Mouse (Mus musculus) liver, postnatal 0 days (tissue): ENCODE measurements around the gene Mef2d. TPM values are rescaled to one million over a fixed set of nuclear protein-coding genes. Genes with fewer than 3 reads are reported as not detected.

Experiments
- ATAC-seq: fragments of 200-750 bp; cut with Nextera tagmentation; 2 replicates; pipeline ENCODE4 v1.8.0; 2017; ENCODE audit warnings: mild to moderate bottlenecking, moderate library complexity
- DNase-seq: peaks from one replicate; pipeline ENCODE4 v3.0.0-alpha.2; 2016
- H3K27ac ChIP-seq: fragments of 300-500 bp; sonication (generic); 2 replicates; pipeline ENCODE4 v1.5.1; 2014; ENCODE audit warnings: antibody characterized with exemption, moderate library complexity, mild to moderate bottlenecking, low read depth
- H3K27me3 ChIP-seq: fragments of 300-500 bp; sonication (generic); 2 replicates; pipeline ENCODE4 v1.6.1; 2014; ENCODE audit warnings: low read length, control low read depth, mixed read lengths; ENCODE audit not compliant: insufficient read depth
- H3K36me3 ChIP-seq: fragments of 300-500 bp; sonication (generic); replicated peaks from 2 replicates; pipeline ENCODE4 v1.6.1; 2014; ENCODE audit warnings: mild to moderate bottlenecking, control low read depth, low read length, moderate library complexity, mixed read lengths; ENCODE audit not compliant: insufficient read depth
- H3K4me1 ChIP-seq: fragments of 300-500 bp; sonication (generic); 2 replicates; pipeline ENCODE4 v1.6.1; 2014; ENCODE audit warnings: antibody characterized with exemption, mild to moderate bottlenecking, control low read depth; ENCODE audit not compliant: insufficient read depth
- H3K4me2 ChIP-seq: fragments of 300-500 bp; sonication (generic); 2 replicates; pipeline ENCODE4 v1.6.1; 2014; ENCODE audit warnings: low read depth, mild to moderate bottlenecking, low read length, moderate library complexity, mixed read lengths
- H3K4me3 ChIP-seq: fragments of 300-500 bp; sonication (generic); 2 replicates; pipeline ENCODE4 v1.5.1; 2014; ENCODE audit warnings: low read depth, low read length
- H3K9ac ChIP-seq: fragments of 300-500 bp; sonication (generic); replicated peaks from 2 replicates; pipeline ENCODE4 v1.6.1; 2014; ENCODE audit warnings: mild to moderate bottlenecking, moderate library complexity
- H3K9me3 ChIP-seq: fragments of 300-500 bp; sonication (generic); 2 replicates; pipeline ENCODE4 v1.6.1; 2016; ENCODE audit warnings: mild to moderate bottlenecking, control low read depth, low read length, mixed read lengths
- CTCF ChIP-seq: sonication (generic); IDR thresholded peaks from 2 replicates; pipeline ENCODE4 v1.5.1; 2016; ENCODE audit warnings: antibody characterized with exemption, low read depth
- EP300 ChIP-seq: IDR thresholded peaks from 2 replicates; pipeline ENCODE4 v1.6.1; 2016; ENCODE audit warnings: antibody characterized with exemption, low read depth, mild to moderate bottlenecking
- WGBS: fragments of 180-500 bp; shearing (Covaris S2); extraction: QIAGEN DNeasy Blood & Tissue Kit; methylation state at CpG from one replicate; pipeline ENCODE4 v1.1.7; 2014; ENCODE audit not compliant: insufficient replicate concordance; 5-methylcytosine and 5-hydroxymethylcytosine counted together
- polyA plus RNA-seq: library from polyadenylated mRNA; unstranded; fragments of >200 nt; fragmentation: Nextera tagmentation; extraction: Ambion mirVana; gene quantifications from 2 replicates; pipeline ENCODE4 v1.2.1, GENCODE M21; 2015

Gene Mef2d
- polyA plus RNA-seq, 1 experiment from 2014 or later: 5.7 TPM

- Histone ChIP-seq H3K9ac (no peak overlapping the region), H3K9me3 (no peaks in the 10 kb centered on the region)
- no peak for ATAC-seq
Observed at GRCm38 (mm10) chr3:88208226-88208720, 66.1 kb downstream of the Mef2d start.

GRCm38 (mm10) chr3:88209306-88209705, 67.1 kb downstream of the Mef2d start:
- Histone ChIP-seq H3K27me3 (peaks cover 95% of the 10 kb centered on the region), H3K4me1 (no peaks in the 10 kb centered on the region), H3K27ac (no peak overlapping the region), H3K36me3 (no peaks in the 10 kb centered on the region), H3K4me2 (no peak overlapping the region), H3K9ac (no peak overlapping the region), H3K4me3 (no peak overlapping the region), H3K9me3 (no peaks in the 10 kb centered on the region)
- ATAC-seq (no peak), DNase-seq (no peak)
- TF ChIP-seq CTCF (no peak), EP300 (no peak)
- WGBS: 8% methylated on average over 6 of the region's 6 CpGs

More at GRCm38 (mm10) chr3:88208226-88208720, 66.1 kb downstream of the Mef2d start:
- Histone ChIP-seq H3K4me2 (no peak overlapping the region), H3K4me3 (no peak overlapping the region), H3K27me3 (peaks cover 95% of the 10 kb centered on the region), H3K27ac (no peak overlapping the region), H3K4me1 (no peaks in the 10 kb centered on the region), H3K36me3 (no peaks in the 10 kb centered on the region)
- TF ChIP-seq EP300 (no peak), CTCF (no peak)
- no peak for DNase-seq
- 21% methylated on average over 3 of the region's 3 CpGs for whole genome bisulfite sequencing

GRCm38 (mm10) chr3:88210121-88210520, 67.9 kb downstream of the Mef2d start:
- TF ChIP-seq CTCF: no peak
- TF ChIP-seq EP300: no peak
- no peak overlapping the region for H3K4me3 ChIP-seq
- H3K9me3 ChIP-seq: no peaks in the 10 kb centered on the region
- H3K36me3 ChIP-seq: no peaks in the 10 kb centered on the region
- ATAC-seq (no peak), DNase-seq (no peak)
- no peak overlapping the region for H3K9ac ChIP-seq
- H3K27ac ChIP-seq: no peak overlapping the region
- no peak overlapping the region for H3K4me2 ChIP-seq
- H3K27me3 ChIP-seq: peaks cover 95% of the 10 kb centered on the region
- H3K4me1 ChIP-seq: peaks cover 4% of the 10 kb centered on the region; the same call in 1 of the 2 replicates
- 24% methylated on average over 2 of the region's 2 CpGs for WGBS

GRCm38 (mm10) chr3:88210918-88211317, 68.7 kb downstream of the Mef2d start:
- H3K9ac ChIP-seq: no peak overlapping the region
- peaks cover 95% of the 10 kb centered on the region for H3K27me3 ChIP-seq
- no peak for DNase-seq
- ATAC-seq: no peak
- peaks cover 8% of the 10 kb centered on the region for H3K4me1 ChIP-seq
- H3K4me2 ChIP-seq: no peak overlapping the region
- H3K27ac ChIP-seq: no peak overlapping the region
- no peaks in the 10 kb centered on the region for H3K36me3 ChIP-seq
- WGBS: 9% methylated on average over 2 of the region's 2 CpGs
- H3K9me3 ChIP-seq: no peaks in the 10 kb centered on the region
- no peak overlapping the region for H3K4me3 ChIP-seq
- TF ChIP-seq EP300 (no peak), CTCF (no peak)

- H3K9me3 ChIP-seq: no peaks in the 10 kb centered on the region
- H3K4me1 ChIP-seq: peaks cover 8% of the 10 kb centered on the region
- H3K36me3 ChIP-seq: no peaks in the 10 kb centered on the region
- ATAC-seq (no peak), DNase-seq (no peak)
- H3K4me3 ChIP-seq: no peak overlapping the region
- peaks cover 95% of the 10 kb centered on the region for H3K27me3 ChIP-seq
- H3K9ac ChIP-seq: no peak overlapping the region
- H3K4me2 ChIP-seq: no peak overlapping the region
- no peak for TF ChIP-seq CTCF
- no peak for TF ChIP-seq EP300
- WGBS: 8% methylated on average over 1 of the region's 1 CpGs
- no peak overlapping the region for H3K27ac ChIP-seq
Observed at GRCm38 (mm10) chr3:88212356-88212755, 70.2 kb downstream of the Mef2d start.

- WGBS: 0% methylated on average over 2 of the region's 2 CpGs
- peaks cover 93% of the 10 kb centered on the region for H3K27me3 ChIP-seq
- H3K4me3 ChIP-seq: no peak overlapping the region
- no peak for ATAC-seq
- no peak overlapping the region for H3K4me2 ChIP-seq
- no peaks in the 10 kb centered on the region for H3K36me3 ChIP-seq
- H3K4me1 ChIP-seq: peaks cover 8% of the 10 kb centered on the region
- H3K27ac ChIP-seq: no peak overlapping the region
- H3K9me3 ChIP-seq: no peaks in the 10 kb centered on the region
- no peak overlapping the region for H3K9ac ChIP-seq
- DNase-seq: no peak
- TF ChIP-seq CTCF: no peak
- no peak for TF ChIP-seq EP300
Observed at GRCm38 (mm10) chr3:88213019-88213418, 70.8 kb downstream of the Mef2d start.
